Mouse (Mus musculus) forebrain, postnatal 0 days (tissue): ENCODE results near the gene Itgb2. TPM values are rescaled to one million over a fixed set of nuclear protein-coding genes. Genes with fewer than 3 reads are reported as not detected.

ENCODE experiments used
- ATAC-seq: fragments of 200-750 bp; cut with Nextera tagmentation; 2 replicates; pipeline ENCODE4 v1.8.0; 2017; ENCODE audit warnings: mild to moderate bottlenecking, moderate library complexity
- DNase-seq: peaks from one replicate; pipeline ENCODE4 v3.0.0-alpha.2; 2015
- H3K27ac ChIP-seq: fragments of 300-500 bp; sonication (generic); 2 replicates; pipeline ENCODE4 v1.5.1; 2014; ENCODE audit warnings: low read depth, mild to moderate bottlenecking, antibody characterized with exemption, low read length, moderate library complexity, mixed read lengths
- H3K27me3 ChIP-seq: fragments of 300-500 bp; sonication (generic); 2 replicates; pipeline ENCODE4 v1.6.1; 2014; ENCODE audit warnings: mild to moderate bottlenecking, low read length, mixed read lengths; ENCODE audit not compliant: insufficient read depth
- H3K36me3 ChIP-seq: fragments of 300-500 bp; sonication (generic); 2 replicates; pipeline ENCODE4 v1.6.1; 2014; ENCODE audit warnings: mild to moderate bottlenecking, moderate library complexity; ENCODE audit not compliant: insufficient read depth
- H3K4me1 ChIP-seq: fragments of 300-500 bp; sonication (generic); 2 replicates; pipeline ENCODE4 v1.6.1; 2014; ENCODE audit warnings: antibody characterized with exemption; ENCODE audit not compliant: insufficient read depth
- H3K4me2 ChIP-seq: fragments of 300-500 bp; sonication (generic); 2 replicates; pipeline ENCODE4 v1.6.1; 2014; ENCODE audit warnings: low read depth, mild to moderate bottlenecking, moderate library complexity
- H3K4me3 ChIP-seq: fragments of 300-500 bp; sonication (generic); 2 replicates; pipeline ENCODE4 v1.5.1; 2014; ENCODE audit warnings: low read depth, low read length, mixed read lengths
- H3K9ac ChIP-seq: fragments of 300-500 bp; sonication (generic); 2 replicates; pipeline ENCODE4 v1.6.1; 2014; ENCODE audit warnings: mild to moderate bottlenecking
- H3K9me3 ChIP-seq: fragments of 300-500 bp; sonication (generic); 2 replicates; pipeline ENCODE4 v1.6.1; 2016; ENCODE audit warnings: low read length
- CTCF ChIP-seq: sonication (generic); IDR thresholded peaks from 2 replicates; pipeline ENCODE4 v1.5.1; 2016; ENCODE audit warnings: antibody characterized with exemption, control low read depth, low read depth
- WGBS: fragments of 180-500 bp; shearing (Covaris S2); extraction: QIAGEN DNeasy Blood & Tissue Kit; methylation state at CpG from one replicate; pipeline ENCODE4 v1.1.7; 2014; 5-methylcytosine and 5-hydroxymethylcytosine counted together
- polyA plus RNA-seq: library from polyadenylated mRNA; unstranded; fragments of >200 nt; fragmentation: Nextera tagmentation; extraction: Ambion mirVana; gene quantifications from 2 replicates; pipeline ENCODE4 v1.2.1, GENCODE M21; 2015
- total RNA-seq: library from RNA; depleted of rRNA; stranded (reverse); fragments of >200 nt; gene quantifications from 2 replicates; pipeline ENCODE4 v1.2.3, GENCODE M21; 2014

Itgb2 gene
- total and polyA plus RNA-seq, 2 experiments from 2014 or later = 1.1 to 1.2 TPM

- no peak for DNase-seq
- ATAC-seq = no peak
- H3K27ac ChIP-seq = no peak overlapping the region
- H3K9me3 ChIP-seq = no peaks in the 10 kb centered on the region
- H3K27me3 ChIP-seq = no peaks in the 10 kb centered on the region
- no peak overlapping the region for H3K4me3 ChIP-seq
- no peak overlapping the region for H3K4me2 ChIP-seq
- TF ChIP-seq CTCF = no peak
- peaks cover 44% of the 10 kb centered on the region for H3K36me3 ChIP-seq
- no peaks in the 10 kb centered on the region for H3K4me1 ChIP-seq
- no peak overlapping the region for H3K9ac ChIP-seq
- WGBS = 89% methylated on average over 6 of the region's 6 CpGs
These were observed 31.8 kb upstream of the Itgb2 start for GRCm38 (mm10) chr10:77498254-77498653.

GRCm38 (mm10) chr10:77500636-77501035 is 29.4 kb upstream of the Itgb2 start:
- no peak for DNase-seq
- no peak for ATAC-seq
- H3K4me2 ChIP-seq = no peak overlapping the region
- H3K9me3 ChIP-seq = no peaks in the 10 kb centered on the region
- no peaks in the 10 kb centered on the region for H3K4me1 ChIP-seq
- TF ChIP-seq CTCF = no peak
- peaks cover 58% of the 10 kb centered on the region for H3K36me3 ChIP-seq
- no peak overlapping the region for H3K4me3 ChIP-seq
- H3K27me3 ChIP-seq = no peaks in the 10 kb centered on the region
- no peak overlapping the region for H3K27ac ChIP-seq
- H3K9ac ChIP-seq = no peak overlapping the region
- 91% methylated on average over 14 of the region's 14 CpGs for whole genome bisulfite sequencing

GRCm38 (mm10) chr10:77502967-77503922 is 26.8 kb upstream of the Itgb2 start:
- no peaks in the 10 kb centered on the region for H3K4me1 ChIP-seq
- H3K36me3 ChIP-seq = peaks cover 59% of the 10 kb centered on the region
- DNase-seq (no peak), ATAC-seq (no peak)
- WGBS = 92% methylated on average over 25 of the region's 25 CpGs
- no peaks in the 10 kb centered on the region for H3K9me3 ChIP-seq
- H3K27ac ChIP-seq = no peak overlapping the region
- no peak overlapping the region for H3K4me3 ChIP-seq
- no peak for TF ChIP-seq CTCF
- H3K27me3 ChIP-seq = no peaks in the 10 kb centered on the region
- H3K4me2 ChIP-seq = no peak overlapping the region
- H3K9ac ChIP-seq = no peak overlapping the region

- H3K9ac ChIP-seq = no peak overlapping the region
- no peak overlapping the region for H3K27ac ChIP-seq
- no peak overlapping the region for H3K4me2 ChIP-seq
- H3K9me3 ChIP-seq = no peaks in the 10 kb centered on the region
- no peak overlapping the region for H3K4me3 ChIP-seq
- no peaks in the 10 kb centered on the region for H3K27me3 ChIP-seq
- 85% methylated on average over 6 of the region's 6 CpGs for WGBS
- TF ChIP-seq CTCF = no peak
- DNase-seq (no peak), ATAC-seq (no peak)
- peaks cover 58% of the 10 kb centered on the region for H3K36me3 ChIP-seq
- H3K4me1 ChIP-seq = no peaks in the 10 kb centered on the region
These were observed 25.9 kb upstream of the Itgb2 start for GRCm38 (mm10) chr10:77504143-77504542.

- 71% methylated on average over 5 of the region's 5 CpGs for WGBS
- no peaks in the 10 kb centered on the region for H3K27me3 ChIP-seq
- H3K27ac ChIP-seq = no peak overlapping the region
- no peak overlapping the region for H3K4me2 ChIP-seq
- H3K4me3 ChIP-seq = no peak overlapping the region
- H3K36me3 ChIP-seq = peaks cover 52% of the 10 kb centered on the region
- no peaks in the 10 kb centered on the region for H3K4me1 ChIP-seq
- DNase-seq (no peak), ATAC-seq (no peak)
- TF ChIP-seq CTCF = no peak
- H3K9ac ChIP-seq = no peak overlapping the region
- H3K9me3 ChIP-seq = no peaks in the 10 kb centered on the region
These were observed 23.5 kb upstream of the Itgb2 start for GRCm38 (mm10) chr10:77506526-77506925.

GRCm38 (mm10) chr10:77506961-77507577 is 23.0 kb upstream of the Itgb2 start:
- Histone ChIP-seq H3K27me3 (no peaks in the 10 kb centered on the region), H3K27ac (no peak overlapping the region), H3K4me2 (no peak overlapping the region), H3K9ac (no peak overlapping the region), H3K36me3 (peaks cover 55% of the 10 kb centered on the region), H3K4me3 (no peak overlapping the region), H3K4me1 (no peaks in the 10 kb centered on the region), H3K9me3 (no peaks in the 10 kb centered on the region)
- DNase-seq (no peak), ATAC-seq (no peak)
- 89% methylated on average over 13 of the region's 13 CpGs for WGBS
- no peak for TF ChIP-seq CTCF

- no peak for TF ChIP-seq CTCF
- DNase-seq (no peak), ATAC-seq (no peak)
- H3K27me3 ChIP-seq = no peaks in the 10 kb centered on the region
- no peak overlapping the region for H3K4me2 ChIP-seq
- 91% methylated on average over 4 of the region's 4 CpGs for WGBS
- H3K27ac ChIP-seq = no peak overlapping the region
- no peaks in the 10 kb centered on the region for H3K4me1 ChIP-seq
- no peak overlapping the region for H3K9ac ChIP-seq
- no peaks in the 10 kb centered on the region for H3K9me3 ChIP-seq
- no peak overlapping the region for H3K4me3 ChIP-seq
- peaks cover 57% of the 10 kb centered on the region for H3K36me3 ChIP-seq
These were observed 22.3 kb upstream of the Itgb2 start for GRCm38 (mm10) chr10:77507779-77508178.
